In the genomic region with DNA sequence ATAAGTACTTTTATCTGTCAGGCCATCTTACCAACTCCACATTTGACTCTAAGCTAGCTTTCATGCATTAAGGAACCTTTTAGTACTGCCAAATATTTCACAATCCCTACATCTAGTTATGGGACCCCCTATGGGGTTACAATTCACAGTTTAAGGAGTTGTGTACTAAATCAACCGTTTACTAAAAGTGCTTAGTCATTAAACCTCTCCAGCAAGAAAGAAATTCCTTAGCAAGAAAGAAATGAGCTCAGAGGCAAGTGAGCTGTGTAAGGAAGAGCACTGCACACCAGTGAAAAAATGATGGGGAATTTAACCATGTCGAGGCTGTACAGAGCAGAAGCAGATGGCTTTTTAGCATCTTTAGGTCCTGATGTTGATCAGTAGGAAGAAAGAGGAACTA, we compare ENCODE assay signal across 22 mouse cellular contexts.
"Had no signal": no experiment of that assay in that cellular context is flagged by ENCODE, and none has a peak within 500 bp of the region (broad histone marks: within the 10 kb centered on the region; RNA-seq: fewer than 3 reads in every experiment).

No protein-coding gene starts in this region.

- H3K27me3 ChIP-seq: embryonic facial prominence, embryonic 12.5 days; embryonic facial prominence, embryonic 13.5 days; embryonic facial prominence, embryonic 15.5 days; forebrain, embryonic 12.5 days; forebrain, embryonic 13.5 days; forebrain, embryonic 15.5 days had no signal

- DNase-seq: cerebellum, postnatal 10 days; cerebellum, postnatal 14 days; cerebellum, postnatal 25 days; cerebellum, postnatal 36 days; embryo, embryonic 11 days; forebrain, postnatal 0 days; gastrocnemius, adult 2 months; gastrocnemius, postnatal 10 days; gastrocnemius, postnatal 14 days; gastrocnemius, postnatal 25 days; gastrocnemius, postnatal 36 days; heart, adult 11 months; heart, adult 18-20 months; heart, adult 2 months had no signal

- ATAC-seq: forebrain, embryonic 13.5 days; forebrain, embryonic 14.5 days; forebrain, embryonic 15.5 days; forebrain, embryonic 16.5 days; forebrain, postnatal 0 days had no signal
